Mouse (Mus musculus) thymus, adult 2 months (tissue): ENCODE measurements around the gene Fam83e. TPM values are rescaled to one million over a fixed set of nuclear protein-coding genes. Genes with fewer than 3 reads are reported as not detected.

Experiments
- DNase-seq: peaks from one replicate; pipeline ENCODE4 v3.0.0; 2021
- H3K27ac ChIP-seq: fragments of 200-500 bp; 2 replicates; pipeline ENCODE4 v1.5.1; 2012; ENCODE audit warnings: low read length, control low read depth; ENCODE audit not compliant: control insufficient read depth, insufficient read depth
- H3K27me3 ChIP-seq: fragments of 200-500 bp; 2 replicates; pipeline ENCODE4 v1.6.1; 2012; ENCODE audit warnings: mild to moderate bottlenecking, low read length, moderate library complexity, mixed read lengths; ENCODE audit not compliant: control insufficient read depth, insufficient read depth
- H3K36me3 ChIP-seq: fragments of 200-500 bp; 2 replicates; pipeline ENCODE4 v1.6.1; 2012; ENCODE audit warnings: mild to moderate bottlenecking, low read length, moderate library complexity; ENCODE audit not compliant: control insufficient read depth, insufficient read depth
- H3K4me1 ChIP-seq: fragments of 200-500 bp; replicated peaks from 2 replicates; pipeline ENCODE4 v1.6.1; 2012; ENCODE audit warnings: low read length; ENCODE audit not compliant: control insufficient read depth, insufficient read depth
- H3K4me3 ChIP-seq: fragments of 200-500 bp; 2 replicates; pipeline ENCODE4 v1.5.1; 2012; ENCODE audit warnings: mild to moderate bottlenecking, low read length, control low read depth, moderate library complexity; ENCODE audit not compliant: control insufficient read depth, insufficient read depth
- CTCF ChIP-seq: fragments of 200-500 bp; IDR thresholded peaks from 2 replicates; pipeline ENCODE4 v1.5.1; 2012; ENCODE audit warnings: mild to moderate bottlenecking, control low read depth, low read length, moderate library complexity, borderline replicate concordance; ENCODE audit not compliant: control insufficient read depth, poor library complexity, insufficient read depth; ENCODE audit errors: extremely low read depth
- POLR2A ChIP-seq: fragments of 200-500 bp; IDR thresholded peaks from 2 replicates; pipeline ENCODE4 v1.6.1; 2012; ENCODE audit warnings: mild to moderate bottlenecking, low read length, control low read depth, moderate library complexity; ENCODE audit not compliant: control insufficient read depth, poor library complexity, insufficient read depth; ENCODE audit errors: extremely low read depth
- WGBS: fragments of 180-500 bp; shearing (Covaris S2); methylation state at CpG from one replicate; pipeline ENCODE4 v1.1.7; 2018; 5-methylcytosine and 5-hydroxymethylcytosine counted together
- polyA plus RNA-seq: library from polyadenylated mRNA; depleted of rRNA; stranded (reverse); fragments of >200 nt; gene quantifications from 2 replicates; pipeline ENCODE4 v1.2.3, GENCODE M21; 2012

The Fam83e gene
- polyA plus RNA-seq, 1 experiment, result 1.7 TPM

DNA sequence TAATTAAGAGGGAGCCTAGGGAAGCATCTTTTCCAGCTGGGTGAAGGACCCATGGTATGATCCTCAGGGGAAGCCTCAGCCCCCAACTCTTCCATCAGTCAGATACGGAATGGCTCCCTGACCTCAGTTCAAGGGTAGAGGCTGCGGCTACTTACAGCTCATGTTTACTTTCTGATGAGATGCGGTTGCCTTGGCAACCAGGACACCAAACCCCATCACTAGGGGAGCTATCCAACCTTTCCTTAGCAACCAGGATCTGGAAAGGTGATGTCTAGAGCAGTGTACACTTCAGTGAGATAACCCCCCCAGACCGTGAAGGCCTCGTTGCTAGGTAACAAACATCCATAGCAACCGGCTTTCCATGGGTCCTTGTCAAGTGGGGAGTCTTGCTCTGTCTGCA lies 12.0 kb upstream of the Fam83e start:
- 90% methylated on average over 6 of the region's 6 CpGs for WGBS
- Histone ChIP-seq H3K36me3 (peaks cover 8% of the 10 kb centered on the region), H3K27ac (no peak overlapping the region), H3K4me1 (peaks cover 38% of the 10 kb centered on the region), H3K4me3 (no peak overlapping the region), H3K27me3 (no peaks in the 10 kb centered on the region)
- no peak for TF ChIP-seq POLR2A
- no peak for TF ChIP-seq CTCF
- DNase-seq, result no peak

DNA sequence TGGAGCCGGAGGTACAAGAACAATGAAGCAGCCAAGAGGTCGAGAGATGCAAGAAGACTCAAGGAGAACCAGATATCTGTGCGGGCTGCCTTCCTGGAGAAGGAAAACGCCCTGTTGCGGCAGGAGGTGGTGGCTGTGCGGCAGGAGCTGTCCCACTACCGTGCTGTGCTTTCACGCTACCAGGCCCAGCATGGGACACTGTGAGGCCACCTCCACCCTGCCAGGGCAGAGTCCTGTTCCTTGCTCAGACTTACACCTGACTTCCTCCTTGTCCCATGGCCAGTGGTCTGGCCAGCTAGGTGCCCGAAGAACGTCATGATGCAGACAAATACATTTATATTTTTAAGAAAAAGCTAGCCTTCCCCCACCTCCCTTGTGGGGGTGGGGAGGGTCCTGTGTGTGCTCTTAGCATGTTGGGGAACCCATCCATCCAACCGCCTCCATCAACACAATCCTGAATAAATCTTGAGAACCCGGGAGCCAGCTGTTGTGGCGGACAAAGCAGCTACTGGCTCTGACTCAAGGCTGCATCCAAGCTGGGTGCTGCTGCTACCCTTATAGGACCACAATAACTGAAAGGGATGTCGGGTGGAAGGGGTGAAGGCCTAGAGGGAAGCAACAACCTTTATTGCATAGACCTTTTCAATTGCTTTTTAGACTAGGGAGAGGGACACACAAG lies 11.2 kb upstream of the Fam83e start:
- WGBS, result 93% methylated on average over 14 of the region's 14 CpGs
- peaks cover 42% of the 10 kb centered on the region for H3K4me1 ChIP-seq

GRCm38 (mm10) chr7:45710477-45711191 lies 10.4 kb upstream of the Fam83e start:
- Histone ChIP-seq H3K36me3 (peaks cover 8% of the 10 kb centered on the region), H3K27ac (no peak overlapping the region), H3K27me3 (no peaks in the 10 kb centered on the region), H3K4me3 (no peak overlapping the region), H3K4me1 (peaks cover 41% of the 10 kb centered on the region)
- WGBS, result 94% methylated on average over 20 of the region's 20 CpGs
- no peak for TF ChIP-seq CTCF
- TF ChIP-seq POLR2A, result no peak
- DNase-seq, result no peak

More for the DNA sequence above, 11.2 kb upstream of the Fam83e start:
- H3K36me3 ChIP-seq, result peaks cover 8% of the 10 kb centered on the region
- no peak overlapping the region for H3K4me3 ChIP-seq
- TF ChIP-seq CTCF, result no peak
- TF ChIP-seq POLR2A, result no peak
- no peak for DNase-seq
- H3K27ac ChIP-seq, result no peak overlapping the region
- no peaks in the 10 kb centered on the region for H3K27me3 ChIP-seq

GRCm38 (mm10) chr7:45711316-45712021 lies 9.5 kb upstream of the Fam83e start:
- TF ChIP-seq CTCF (no peak), POLR2A (no peak)
- DNase-seq, result no peak
- peaks cover 8% of the 10 kb centered on the region for H3K36me3 ChIP-seq
- H3K27me3 ChIP-seq, result no peaks in the 10 kb centered on the region
- no peak overlapping the region for H3K4me3 ChIP-seq
- WGBS, result 95% methylated on average over 24 of the region's 24 CpGs
- peaks cover 39% of the 10 kb centered on the region for H3K4me1 ChIP-seq
- H3K27ac ChIP-seq, result no peak overlapping the region

DNA sequence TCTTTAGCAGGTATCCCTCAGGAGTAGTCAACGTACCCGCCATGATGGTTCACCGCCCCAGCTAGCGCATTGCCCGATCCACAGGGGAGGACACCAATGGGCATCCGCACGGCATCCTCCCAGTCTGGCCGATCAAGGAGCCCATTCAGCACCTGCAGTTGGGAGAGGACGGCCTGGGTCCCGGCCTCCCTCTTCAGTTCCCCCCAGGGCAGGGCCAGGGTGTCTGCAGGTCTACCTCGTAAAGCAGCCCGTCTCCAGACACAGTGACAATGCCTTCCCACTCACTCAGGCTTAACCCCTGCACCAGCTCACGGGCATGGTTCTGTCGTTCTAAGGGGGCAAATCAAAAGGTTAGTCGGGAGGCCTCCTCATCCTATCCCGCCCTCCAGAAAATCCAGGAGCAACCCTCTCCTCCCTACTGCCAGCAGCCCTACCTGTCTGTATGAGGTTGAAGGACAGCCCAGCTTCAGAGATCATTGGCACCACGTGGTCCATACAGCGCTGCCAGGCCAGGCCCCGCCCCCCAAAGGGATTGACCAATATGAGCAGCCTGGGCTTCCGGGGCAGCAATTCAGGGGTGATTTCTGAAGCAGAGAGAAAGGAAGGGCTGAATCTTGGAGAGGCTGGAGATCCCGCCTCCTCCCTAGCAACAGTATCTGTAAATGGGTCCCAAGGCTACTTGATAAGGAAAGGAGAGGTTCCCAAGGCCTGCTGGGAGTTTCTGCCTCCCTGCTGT lies 8.8 kb upstream of the Fam83e start:
- no peak for DNase-seq
- Histone ChIP-seq H3K4me1 (peaks cover 40% of the 10 kb centered on the region), H3K27ac (no peak overlapping the region)

DNA sequence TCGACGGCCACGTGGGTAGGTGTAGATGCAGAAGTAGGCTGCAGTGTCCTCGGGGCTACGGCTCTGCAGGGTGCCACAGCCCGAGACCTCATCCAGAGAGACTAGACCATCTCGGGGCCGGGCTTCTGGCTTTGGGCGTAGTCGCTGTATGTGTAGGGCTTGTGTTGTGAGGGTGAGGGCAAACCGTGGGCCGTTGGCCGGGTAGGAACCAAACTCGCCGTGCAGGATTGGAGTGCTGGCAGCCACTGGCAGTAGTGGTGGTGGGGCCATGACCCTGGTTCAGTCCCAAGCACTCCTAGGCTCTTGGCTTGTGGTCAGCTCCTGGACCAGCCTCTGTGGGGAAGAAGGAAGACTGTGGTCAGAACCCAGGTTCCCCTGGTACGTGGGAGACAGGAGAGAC lies 7.6 kb upstream of the Fam83e start:
- Histone ChIP-seq H3K4me3 (no peak overlapping the region), H3K27ac (no peak overlapping the region), H3K27me3 (no peaks in the 10 kb centered on the region), H3K36me3 (peaks cover 8% of the 10 kb centered on the region), H3K4me1 (peaks cover 29% of the 10 kb centered on the region)
- no peak for DNase-seq
- WGBS, result 97% methylated on average over 16 of the region's 16 CpGs
- TF ChIP-seq CTCF (no peak), POLR2A (no peak)

More for the DNA sequence above, 8.8 kb upstream of the Fam83e start:
- peaks cover 8% of the 10 kb centered on the region for H3K36me3 ChIP-seq
- H3K4me3 ChIP-seq, result no peak overlapping the region
- no peak for TF ChIP-seq POLR2A
- no peak for TF ChIP-seq CTCF
- 95% methylated on average over 21 of the region's 21 CpGs for WGBS
- no peaks in the 10 kb centered on the region for H3K27me3 ChIP-seq
